Mouse (Mus musculus): Measurements from ENCODE around the gene Ppp3r1.

DNA sequence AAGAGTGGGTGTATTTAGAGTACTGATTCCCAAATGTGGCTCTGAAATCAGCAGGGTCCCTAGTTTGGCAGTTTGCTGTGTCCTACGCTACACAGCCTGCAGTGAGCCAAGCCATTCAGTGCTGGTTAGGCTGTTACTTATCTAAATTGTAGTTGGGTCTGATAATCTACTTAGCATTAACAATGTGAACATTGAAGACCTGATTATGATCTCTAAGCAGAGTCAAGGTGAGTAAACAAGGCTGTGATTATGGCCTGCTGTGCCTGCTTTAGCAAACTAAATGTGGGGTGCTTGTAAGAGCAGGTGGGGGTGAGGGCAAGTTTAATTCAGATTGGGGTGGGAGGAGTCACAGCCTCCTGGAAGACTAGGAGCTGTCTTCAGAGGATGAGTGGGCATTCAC, 4.9 kb downstream of the Ppp3r1 start:
- TF ChIP-seq CTCF (IDR thresholded peaks at IDR 0.05; ENCODE audit: borderline replicate concordance, extremely low read depth, insufficient read depth, insufficient read length) (no peak), POLR2A (IDR thresholded peaks at IDR 0.05; ENCODE audit: borderline replicate concordance, extremely low read depth, insufficient read depth, insufficient read length, poor library complexity, severe bottlenecking) (no peak)

Measured in brain, embryonic 14.5 days (tissue).